Mouse (Mus musculus) C2C12 (cell line): ENCODE measurements around the gene Nfib. TPM values are rescaled to one million over a fixed set of nuclear protein-coding genes. Genes with fewer than 3 reads are reported as not detected.

Experiments
- H3K27me3 ChIP-seq: one replicate; pipeline ENCODE4 v1.6.1; 2011; ENCODE audit not compliant: control insufficient read depth, insufficient read depth, insufficient read length
- H3K36me3 ChIP-seq: one replicate; pipeline ENCODE4 v1.6.1; 2011; ENCODE audit not compliant: control insufficient read depth, insufficient read depth
- H3K4me3 ChIP-seq: one replicate; pipeline ENCODE4 v1.5.1; 2011; ENCODE audit warnings: mild to moderate bottlenecking, control low read depth; ENCODE audit not compliant: poor library complexity, insufficient read depth, severe bottlenecking
- H3K79me2 ChIP-seq: one replicate; pipeline ENCODE4 v1.6.1; 2011; ENCODE audit not compliant: control insufficient read depth, insufficient read depth
- H3K79me3 ChIP-seq: one replicate; pipeline ENCODE4 v1.6.1; 2011; ENCODE audit warnings: low read depth, control low read depth
- H3ac ChIP-seq: one replicate; pipeline ENCODE3; 2011; ENCODE audit warnings: low read depth; ENCODE audit not compliant: control insufficient read depth, insufficient read length
- CEBPB ChIP-seq: IDR thresholded peaks from one replicate; pipeline ENCODE4 v1.6.1; 2011; ENCODE audit warnings: low read depth, mild to moderate bottlenecking, control low read depth, moderate library complexity
- CTCF ChIP-seq: IDR thresholded peaks from one replicate; pipeline ENCODE4 v1.5.1; 2011; ENCODE audit not compliant: control insufficient read depth, insufficient read depth, insufficient read length
- FOSL1 ChIP-seq: IDR thresholded peaks from one replicate; pipeline ENCODE4 v1.8.0; 2011; ENCODE audit warnings: mild to moderate bottlenecking, low read length; ENCODE audit not compliant: poor library complexity, insufficient read depth, severe bottlenecking
- MAX ChIP-seq: IDR thresholded peaks from one replicate; pipeline ENCODE4 v1.6.1; 2011; ENCODE audit warnings: mild to moderate bottlenecking, control low read depth
- MYOD1 ChIP-seq: IDR thresholded peaks from one replicate; pipeline ENCODE4 v1.6.1; 2011; ENCODE audit warnings: low read depth; ENCODE audit not compliant: control insufficient read depth, insufficient read length
- MYOG ChIP-seq: IDR thresholded peaks from one replicate; pipeline ENCODE4 v1.6.1; 2011; ENCODE audit not compliant: control insufficient read depth, insufficient read length; ENCODE audit errors: extremely low read depth
- USF1 ChIP-seq: IDR thresholded peaks from one replicate; pipeline ENCODE4 v1.6.1; 2011; ENCODE audit warnings: low read depth, mild to moderate bottlenecking, control low read depth, moderate library complexity
- polyA plus RNA-seq: library from polyadenylated mRNA; unstranded; fragments of >200 nt; fragmentation: generic; extraction: Trizol; gene quantifications from one replicate; pipeline ENCODE4 v1.2.1, GENCODE M21; 2012; ENCODE audit warnings: missing spikeins

The Nfib gene
- polyA plus RNA-seq, 1 experiment, result 5.1 TPM

- Histone ChIP-seq H3K79me3 (no peaks in the 10 kb centered on the region), H3K27me3 (no peaks in the 10 kb centered on the region), H3K36me3 (no peaks in the 10 kb centered on the region), H3K79me2 (no peaks in the 10 kb centered on the region), H3K4me3 (no peak overlapping the region), H3ac (no peak overlapping the region)
- no peak for TF ChIP-seq CTCF
- TF ChIP-seq CEBPB, result no peak
- no peak for TF ChIP-seq USF1
- no peak for TF ChIP-seq MAX
- no peak for TF ChIP-seq MYOG
- TF ChIP-seq FOSL1, result no peak
- TF ChIP-seq MYOD1, result no peak
Observed at GRCm38 (mm10) chr4:82692009-82692326, 13.6 kb downstream of the Nfib start.

GRCm38 (mm10) chr4:82691126-82692008 lies 14.2 kb downstream of the Nfib start:
- no peaks in the 10 kb centered on the region for H3K27me3 ChIP-seq
- H3K36me3 ChIP-seq, result no peaks in the 10 kb centered on the region
- H3K79me3 ChIP-seq, result no peaks in the 10 kb centered on the region
- TF ChIP-seq CEBPB (no peak), MYOG (no peak), CTCF (no peak), FOSL1 (no peak), MAX (no peak), MYOD1 (peak; percentile 33), USF1 (no peak)
- no peak overlapping the region for H3K4me3 ChIP-seq
- no peak overlapping the region for H3ac ChIP-seq
- no peaks in the 10 kb centered on the region for H3K79me2 ChIP-seq

GRCm38 (mm10) chr4:82690267-82690666 lies 15.3 kb downstream of the Nfib start:
- H3K36me3 ChIP-seq, result no peaks in the 10 kb centered on the region
- no peaks in the 10 kb centered on the region for H3K27me3 ChIP-seq
- H3K4me3 ChIP-seq, result no peak overlapping the region
- TF ChIP-seq USF1 (no peak), MYOG (no peak), MYOD1 (peak; percentile 85), CTCF (no peak)
- H3ac ChIP-seq, result no peak overlapping the region
- H3K79me3 ChIP-seq, result no peaks in the 10 kb centered on the region
- H3K79me2 ChIP-seq, result no peaks in the 10 kb centered on the region

GRCm38 (mm10) chr4:82686037-82686436 lies 19.5 kb downstream of the Nfib start:
- no peaks in the 10 kb centered on the region for H3K27me3 ChIP-seq
- H3K79me2 ChIP-seq, result no peaks in the 10 kb centered on the region

GRCm38 (mm10) chr4:82684088-82684715 lies 21.3 kb downstream of the Nfib start:
- Histone ChIP-seq H3K79me3 (no peaks in the 10 kb centered on the region), H3ac (no peak overlapping the region), H3K27me3 (no peaks in the 10 kb centered on the region), H3K4me3 (no peak overlapping the region), H3K79me2 (no peaks in the 10 kb centered on the region), H3K36me3 (no peaks in the 10 kb centered on the region)
- TF ChIP-seq FOSL1, result no peak
- TF ChIP-seq MYOG, result no peak
- TF ChIP-seq USF1, result no peak
- no peak for TF ChIP-seq MYOD1
- TF ChIP-seq CTCF, result no peak
- TF ChIP-seq MAX, result no peak
- TF ChIP-seq CEBPB, result no peak

More at GRCm38 (mm10) chr4:82686037-82686436, 19.5 kb downstream of the Nfib start:
- no peaks in the 10 kb centered on the region for H3K79me3 ChIP-seq
- no peaks in the 10 kb centered on the region for H3K36me3 ChIP-seq
- no peak for TF ChIP-seq MYOD1
- no peak for TF ChIP-seq CTCF
- TF ChIP-seq CEBPB, result no peak
- no peak for TF ChIP-seq USF1
- no peak for TF ChIP-seq FOSL1
- TF ChIP-seq MYOG, result no peak
- no peak for TF ChIP-seq MAX
- no peak overlapping the region for H3ac ChIP-seq
- H3K4me3 ChIP-seq, result no peak overlapping the region

- no peaks in the 10 kb centered on the region for H3K79me3 ChIP-seq
- H3ac ChIP-seq, result no peak overlapping the region
- no peaks in the 10 kb centered on the region for H3K27me3 ChIP-seq
- TF ChIP-seq CEBPB (no peak), MYOG (no peak), CTCF (no peak)
- H3K4me3 ChIP-seq, result no peak overlapping the region
- H3K36me3 ChIP-seq, result no peaks in the 10 kb centered on the region
- H3K79me2 ChIP-seq, result no peaks in the 10 kb centered on the region
Observed at GRCm38 (mm10) chr4:82683583-82683982, 22.0 kb downstream of the Nfib start.
